Mouse (Mus musculus) CH12.LX (cell line): ENCODE measurements around the gene Serpinb1a. TPM values are rescaled to one million over a fixed set of nuclear protein-coding genes. Genes with fewer than 3 reads are reported as not detected.

Source experiments
- DNase-seq: peaks from one replicate; pipeline ENCODE4 v3.0.0-alpha.2; 2013; ENCODE audit errors: extremely low read depth
- H3K27ac ChIP-seq: 2 replicates; pipeline ENCODE4 v1.5.1; 2012; ENCODE audit warnings: low read depth, mild to moderate bottlenecking, control low read depth, moderate library complexity; ENCODE audit not compliant: insufficient read depth
- H3K27me3 ChIP-seq: replicated peaks from 2 replicates; pipeline ENCODE3; 2012; ENCODE audit warnings: inconsistent platforms
- H3K36me3 ChIP-seq, 2 experiments: replicated peaks in 1 of 2; 2 replicates each; pipeline versions ENCODE3 to v1.6.1; 2012; ENCODE audit warnings: inconsistent platforms in 1 of 2, low read length in 1 of 2, mild to moderate bottlenecking in 1 of 2, mixed read lengths in 1 of 2, moderate library complexity in 1 of 2; ENCODE audit not compliant: control insufficient read depth in 1 of 2, insufficient read depth in 1 of 2
- H3K4me1 ChIP-seq, 2 experiments: 2 replicates each; pipeline ENCODE4 v1.6.1; 2012; ENCODE audit warnings: inconsistent platforms in 1 of 2, moderate library complexity in 1 of 2; ENCODE audit not compliant: insufficient read depth in 2 of 2, control insufficient read depth in 1 of 2
- H3K4me2 ChIP-seq: 2 replicates; pipeline ENCODE4 v1.6.1; 2012; ENCODE audit warnings: low read depth, mild to moderate bottlenecking, control low read depth; ENCODE audit not compliant: poor library complexity, insufficient read depth, severe bottlenecking
- H3K4me3 ChIP-seq, 3 experiments: fragments of 150-350 bp in 1 of 3; sonication (generic) in 1 of 3; replicated peaks in 1 of 3; 2 replicates each; pipeline versions ENCODE3 to v1.5.1; 2011 to 2012; ENCODE audit warnings: low read depth in 2 of 3, low read length in 2 of 3, mild to moderate bottlenecking in 2 of 3, moderate library complexity in 2 of 3, control low read depth in 1 of 3, improper control_type of control experiment in 1 of 3, inconsistent platforms in 1 of 3, mixed read lengths in 1 of 3; ENCODE audit not compliant: poor library complexity in 1 of 3
- H3K79me2 ChIP-seq: replicated peaks from 2 replicates; pipeline ENCODE4 v1.6.1; 2012; ENCODE audit warnings: mild to moderate bottlenecking, moderate library complexity; ENCODE audit not compliant: control insufficient read depth, poor library complexity, insufficient read depth, severe bottlenecking; ENCODE audit errors: extremely low read depth
- H3K9ac ChIP-seq: 2 replicates; pipeline ENCODE4 v1.6.1; 2012; ENCODE audit warnings: low read depth, mild to moderate bottlenecking, control low read depth, moderate library complexity; ENCODE audit not compliant: insufficient read depth
- H3K9me3 ChIP-seq: replicated peaks from 2 replicates; pipeline ENCODE3; 2012; ENCODE audit warnings: low read length, inconsistent platforms, mixed read lengths
- CHD2 ChIP-seq: IDR thresholded peaks from 2 replicates; pipeline ENCODE4 v1.6.1; 2011; ENCODE audit warnings: low read length, improper control_type of control experiment
- CTCF ChIP-seq, 2 experiments: IDR thresholded peaks in 1 of 2; conservative IDR thresholded peaks in 1 of 2; 2 replicates each; pipeline ENCODE4 v1.5.1; 2011 to 2012; ENCODE audit warnings: low read depth in 2 of 2, low read length in 2 of 2, improper control_type of control experiment in 1 of 2, inconsistent platforms in 1 of 2, mild to moderate bottlenecking in 1 of 2, moderate library complexity in 1 of 2
- EP300 ChIP-seq: IDR thresholded peaks from 2 replicates; pipeline ENCODE4 v1.6.1; 2011; ENCODE audit warnings: low read length, improper control_type of control experiment
- GABPA ChIP-seq: IDR thresholded peaks from 2 replicates; pipeline ENCODE4 v1.6.1; 2012; ENCODE audit warnings: low read depth, low read length, improper control_type of control experiment, inconsistent platforms; ENCODE audit not compliant: insufficient replicate concordance
- IRF4 ChIP-seq: IDR thresholded peaks from 2 replicates; pipeline ENCODE4 v1.6.1; 2014; ENCODE audit warnings: low read depth, mild to moderate bottlenecking, inconsistent platforms, low read length, improper control_type of control experiment
- MAFK ChIP-seq: IDR thresholded peaks from 2 replicates; pipeline ENCODE4 v1.6.1; 2011; ENCODE audit warnings: low read length, improper control_type of control experiment; ENCODE audit not compliant: insufficient replicate concordance
- MAZ ChIP-seq: IDR thresholded peaks from 2 replicates; pipeline ENCODE4 v1.6.1; 2012; ENCODE audit warnings: low read depth, mild to moderate bottlenecking, inconsistent platforms, low read length, improper control_type of control experiment, moderate library complexity
- PAX5 ChIP-seq: IDR thresholded peaks from 2 replicates; pipeline ENCODE4 v1.6.1; 2012; ENCODE audit warnings: low read length, inconsistent platforms, mixed read lengths
- RAD21 ChIP-seq: IDR thresholded peaks from 2 replicates; pipeline ENCODE4 v1.6.1; 2011; ENCODE audit warnings: low read depth, mild to moderate bottlenecking, low read length, improper control_type of control experiment, moderate library complexity
- RCOR1 ChIP-seq: conservative IDR thresholded peaks from 2 replicates; pipeline ENCODE4 v1.6.1; 2012; ENCODE audit warnings: low read depth, mild to moderate bottlenecking, inconsistent platforms, low read length, improper control_type of control experiment
- SMC3 ChIP-seq: IDR thresholded peaks from 2 replicates; pipeline ENCODE4 v1.6.1; 2011; ENCODE audit warnings: low read depth, low read length, improper control_type of control experiment
- TBP ChIP-seq: conservative IDR thresholded peaks from 2 replicates; pipeline ENCODE4 v1.6.1; 2011; ENCODE audit warnings: low read depth, low read length, improper control_type of control experiment
- TCF12 ChIP-seq: IDR thresholded peaks from 2 replicates; pipeline ENCODE4 v1.6.1; 2014; ENCODE audit warnings: low read depth, mild to moderate bottlenecking, inconsistent platforms, low read length, improper control_type of control experiment
- ZNF384 ChIP-seq: IDR thresholded peaks from 2 replicates; pipeline ENCODE4 v1.6.1; 2012; ENCODE audit warnings: low read depth, low read length, improper control_type of control experiment, inconsistent platforms
- dilution Hi-C: fragments of 300-500 bp; cut with MboI; formaldehyde crosslinking; loops from 2 replicates; pipeline ENCODE4 v1.14.3; 2020; ENCODE audit warnings: low sequenced_read_pairs; ENCODE audit not compliant: extremely low pct_unique_long_range_greater_than_20kb, extremely low pct_ligation_motif_present
- in situ Hi-C: fragments of 300-500 bp; cut with MboI; formaldehyde crosslinking; loops from 3 replicates; pipeline ENCODE4 v1.14.3; 2019; ENCODE audit warnings: low sequenced_read_pairs, low pct_ligation_motif_present, low pct_unique_long_range_greater_than_20kb, mixed read lengths
- polyA plus RNA-seq: library from polyadenylated mRNA; unstranded; fragments of >175 nt; gene quantifications from 2 replicates; pipeline ENCODE4 v1.2.1, GENCODE M21; 2012; ENCODE audit warnings: low read depth; ENCODE audit not compliant: insufficient read length
- total RNA-seq, 2 experiments: library from RNA; depleted of rRNA; stranded (reverse); fragments of 300-350 nt in 1 of 2; fragments of >200 nt in 1 of 2; gene quantifications; 2 replicates each; pipeline ENCODE4 v1.2.3; 2012 to 2014

The Serpinb1a gene
- total and polyA plus RNA-seq, 3 experiments: 2.5 to 23.0 (median 9.3) TPM

GRCm38 (mm10) chr13:32828886-32829285, 22.1 kb downstream of the Serpinb1a start (continued):
- TF ChIP-seq EP300: no peak
- no peak for TF ChIP-seq IRF4
- TF ChIP-seq CHD2: no peak

GRCm38 (mm10) chr13:32827951-32828350, 23.0 kb downstream of the Serpinb1a start:
- H3K79me2 ChIP-seq: no peaks in the 10 kb centered on the region
- dilution Hi-C loops (no loop called here), in situ Hi-C loops (no loop called here)
- no peaks in the 10 kb centered on the region for H3K9me3 ChIP-seq
- no peak overlapping the region for H3K4me2 ChIP-seq
- H3K27ac ChIP-seq: no peak overlapping the region
- peaks cover 4 to 7% of the 10 kb centered on the region in 2 experiments for H3K36me3 ChIP-seq
- DNase-seq: peak; percentile 75
- no peaks in the 10 kb centered on the region for H3K27me3 ChIP-seq
- H3K4me1 ChIP-seq: peaks cover 17 to 91% of the 10 kb centered on the region in 2 experiments
- no peak for TF ChIP-seq MAZ
- TF ChIP-seq ZNF384: peak; percentile 56
- TF ChIP-seq GABPA: no peak
- peak; percentile 42 for TF ChIP-seq SMC3
- TF ChIP-seq PAX5: no peak
- no peak for TF ChIP-seq MAFK
- TF ChIP-seq RAD21: peak; percentile 50
- no peak for TF ChIP-seq TBP
- TF ChIP-seq CTCF (conservative IDR thresholded peaks at IDR 0.05 in 1 of 2, IDR thresholded peaks at IDR 0.05 in 1 of 2; ENCODE audit: low read depth in 2 of 2, low read length in 2 of 2): peak; percentile 77 to 88
- no peak for TF ChIP-seq CHD2
- TF ChIP-seq RCOR1: no peak
- 0 out of 2 replicates have a peak, but pooled peaks have one; percentile 20 for TF ChIP-seq TCF12
- H3K9ac ChIP-seq: no peak overlapping the region
- H3K4me3 ChIP-seq: no peak overlapping the region

- Histone ChIP-seq H3K36me3 (peaks cover 4 to 11% of the 10 kb centered on the region in 2 experiments), H3K9ac (no peak overlapping the region), H3K9me3 (no peaks in the 10 kb centered on the region), H3K4me1 (peaks cover 11 to 85% of the 10 kb centered on the region in 2 experiments), H3K79me2 (no peaks in the 10 kb centered on the region), H3K4me2 (no peak overlapping the region), H3K27ac (no peak overlapping the region), H3K27me3 (no peaks in the 10 kb centered on the region), H3K4me3 (no peak overlapping the region)
- TF ChIP-seq IRF4 (0 out of 2 replicates have a peak, but pooled peaks have one; percentile 11), TCF12 (no peak), RAD21 (peak; percentile 44), CTCF (conservative IDR thresholded peaks at IDR 0.05 in 1 of 2, IDR thresholded peaks at IDR 0.05 in 1 of 2; ENCODE audit: low read depth in 2 of 2, low read length in 2 of 2) (peak in 1 of 2 experiments; percentile 53; a peak in 2 of 4 replicates)
- dilution Hi-C loops (no loop called here), in situ Hi-C loops (no loop called here)
- DNase-seq: peak; percentile 20
Observed at GRCm38 (mm10) chr13:32827111-32827822, 23.7 kb downstream of the Serpinb1a start.
